In the genomic region with DNA sequence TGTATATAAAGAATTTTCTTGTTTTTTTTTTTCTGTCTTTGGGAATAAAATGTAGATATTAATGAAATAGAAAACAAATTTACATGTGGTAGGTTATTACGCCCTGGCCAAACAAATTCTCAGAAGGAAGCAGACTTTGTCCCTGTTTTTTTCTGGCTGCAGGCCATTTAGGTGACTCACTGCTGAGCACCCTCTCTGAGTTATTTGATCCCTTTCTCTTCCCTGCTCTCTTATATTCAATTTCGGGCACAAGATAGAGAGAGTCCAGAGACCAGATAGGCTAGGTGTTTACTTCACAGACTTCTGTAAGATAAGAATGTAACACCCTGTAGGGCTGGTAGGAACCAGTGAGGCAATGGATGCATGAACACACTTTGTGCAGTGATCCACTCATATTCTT, we compare ENCODE assay signal across 10 mouse cellular contexts. TPM values are rescaled to one million over a fixed set of nuclear protein-coding genes. Genes with fewer than 3 reads are reported as not detected.
DNase-seq lines count a peak whose midpoint lies in the region; ATAC-seq and TF ChIP-seq lines count a peak whose summit lies in the region.
"Had no signal": no experiment of that assay in that cellular context is flagged by ENCODE, and none has a peak within 500 bp of the region (broad histone marks: within the 10 kb centered on the region; RNA-seq: fewer than 3 reads in every experiment).

No protein-coding gene starts in this region.

- peaks cover 5% of the 10 kb centered on the region; the same call in 1 of the 2 replicates for H3K4me1 ChIP-seq in liver, adult 2 months (ENCODE audit: control insufficient read depth, insufficient read depth, low read length)
- peaks cover 7% of the 10 kb centered on the region for H3K4me1 ChIP-seq in liver, embryonic 11.5 days (replicated peaks; ENCODE audit: control insufficient read depth, insufficient read depth, low read length)
- H3K4me1 ChIP-seq in limb, embryonic 10.5 days, result peaks cover 10% of the 10 kb centered on the region

- no peak for ATAC-seq in liver, embryonic 11.5 days (replicated peaks; ENCODE audit: low FRiP score)

- no peak overlapping the region for H3K4me3 ChIP-seq in liver, adult 2 months (ENCODE audit: insufficient read depth, low read depth, low read length)
- H3K4me3 ChIP-seq in liver, embryonic 11.5 days (ENCODE audit: low read depth, low read length), result no peak overlapping the region
- no peak overlapping the region for H3K4me3 ChIP-seq in limb, embryonic 10.5 days
- H3K4me3 ChIP-seq: erythroblast, embryonic 14.5 days; heart, adult 2 months had no signal

- no peaks in the 10 kb centered on the region for H3K36me3 ChIP-seq in liver, adult 2 months (ENCODE audit: control insufficient read depth, insufficient read depth, low read length)
- no peaks in the 10 kb centered on the region for H3K36me3 ChIP-seq in liver, embryonic 11.5 days (ENCODE audit: control insufficient read depth, insufficient read depth, low read length)
- H3K36me3 ChIP-seq in limb, embryonic 10.5 days, result no peaks in the 10 kb centered on the region

- WGBS in liver, adult 2 months, result 8% methylated on average over 2 of the region's 2 CpGs
- 73% methylated on average over 2 of the region's 2 CpGs for WGBS in liver, embryonic 11.5 days
- WGBS in limb, embryonic 10.5 days, result 79% methylated on average over 2 of the region's 2 CpGs

- no peaks in the 10 kb centered on the region for H3K79me2 ChIP-seq in liver, adult 2 months (ENCODE audit: control insufficient read depth, insufficient read depth, low read length)

- TF ChIP-seq CTCF in liver, adult 2 months (IDR thresholded peaks at IDR 0.05; ENCODE audit: low read depth, low read length), result no peak

- TF ChIP-seq POLR2A in liver, adult 2 months (IDR thresholded peaks at IDR 0.05; ENCODE audit: extremely low read depth, insufficient read depth, low read length), result no peak

- no peaks in the 10 kb centered on the region for H3K27me3 ChIP-seq in liver, adult 2 months (ENCODE audit: control insufficient read depth, insufficient read depth, low read length)
- H3K27me3 ChIP-seq in liver, embryonic 11.5 days (replicated peaks; ENCODE audit: control insufficient read depth, insufficient read depth, low read length), result no peaks in the 10 kb centered on the region
- no peaks in the 10 kb centered on the region for H3K27me3 ChIP-seq in limb, embryonic 10.5 days (ENCODE audit: low read depth, poor library complexity, severe bottlenecking)

- no peak overlapping the region for H3K4me2 ChIP-seq in liver, embryonic 11.5 days

- H3K9ac ChIP-seq in liver, adult 2 months (ENCODE audit: low read depth, low read length), result no peak overlapping the region
- H3K9ac ChIP-seq in liver, embryonic 11.5 days (ENCODE audit: low read depth, low read length), result no peak overlapping the region

- H3K9me3 ChIP-seq in liver, embryonic 11.5 days (ENCODE audit: control insufficient read depth, low read length), result no peaks in the 10 kb centered on the region
- no peaks in the 10 kb centered on the region for H3K9me3 ChIP-seq in limb, embryonic 10.5 days (replicated peaks)

- H3K27ac ChIP-seq in liver, adult 2 months (replicated peaks; ENCODE audit: insufficient read depth, low read depth, low read length), result no peak overlapping the region
- no peak overlapping the region for H3K27ac ChIP-seq in liver, embryonic 11.5 days (ENCODE audit: low read depth, low read length)
- no peak overlapping the region for H3K27ac ChIP-seq in limb, embryonic 10.5 days
- H3K27ac ChIP-seq: heart, adult 2 months had no signal

- DNase-seq in liver, adult 2 months (ENCODE audit: extremely low read depth, low read depth, low spot score), result peak; percentile 64
- DNase-seq in liver, embryonic 11.5 days (ENCODE audit: low spot score), result no peak
- DNase-seq in NIH3T3 (ENCODE audit: low read depth), result peak; percentile 65
- peak; percentile 77 to 87 for DNase-seq in adrenal gland, postnatal 36 days
- DNase-seq in kidney, postnatal 10 days, result peak; percentile 28
- no peak for DNase-seq in limb, embryonic 10.5 days (ENCODE audit: low spot score)
- DNase-seq in ovary, postnatal 14 days (ENCODE audit: low spot score), result no peak
- DNase-seq: heart, adult 2 months; left cerebral cortex, postnatal 4 days had no signal

RNA-seq across cellular contexts. Expression of gene Pak1, which starts 57.2 kb away (rescaled TPM):
- total RNA-seq in liver, adult 2 months (2014; rRNA removed), result 2.8 and 3.0 TPM in 2 replicates
- 0.73 and 1.2 TPM in 2 replicates for polyA plus RNA-seq in liver, adult 2 months (2012; rRNA removed)
- 15.2 and 15.4 TPM in 2 replicates for polyA plus RNA-seq in liver, embryonic 11.5 days (2014; fragmentation: Nextera tagmentation; extraction: Ambion mirVana)
- total RNA-seq in adrenal gland, postnatal 36 days (2021), result 10 to 100 TPM; 18.8 to 25.0 TPM
- 26.5 and 29.8 TPM in 2 replicates for polyA plus RNA-seq in limb, embryonic 10.5 days (2016; fragmentation: Nextera tagmentation; extraction: Ambion mirVana)

Comparison
In these comparisons a context has a peak if more than half of its experiments do, and no peak if none do; other contexts are left out.
1. DNase-seq: peak in liver, adult 2 months (single experiment), NIH3T3 (single experiment), adrenal gland, postnatal 36 days (2 of 2) and kidney, postnatal 10 days (single experiment); none in liver, embryonic 11.5 days (single experiment), limb, embryonic 10.5 days (single experiment) and ovary, postnatal 14 days (single experiment).